Mouse (Mus musculus): ENCODE data around the gene Hcn2. TPM values are rescaled to one million over a fixed set of nuclear protein-coding genes. Genes with fewer than 3 reads are reported as not detected.
A peak's percentile ranks its signal among the peaks of the same experiment; 100 is the strongest.

The Hcn2 gene
- polyA plus RNA-seq, 1 experiment from 2014 or later = 0.15 TPM

DNA sequence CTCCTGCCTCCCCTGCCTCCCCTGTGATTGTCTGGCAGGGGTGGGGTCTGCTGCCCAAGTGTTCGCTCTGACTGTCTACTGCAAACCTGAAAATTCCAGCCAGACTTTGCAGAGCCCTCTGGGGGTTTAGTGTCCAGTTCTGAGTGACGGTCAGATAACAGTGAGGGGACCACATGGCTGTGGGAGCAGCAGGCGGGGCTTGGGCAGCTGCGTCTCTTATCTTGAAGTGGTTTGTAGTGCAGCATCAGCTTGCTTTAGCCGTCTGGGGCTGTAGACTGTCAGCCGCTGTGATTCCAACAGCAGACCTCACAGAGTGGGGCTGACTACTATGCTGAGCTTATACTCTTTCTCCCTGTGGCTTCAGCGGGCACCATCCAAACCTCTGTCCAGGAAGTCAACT is 7.1 kb upstream of the Hcn2 start:
- DNase-seq (ENCODE audit: low spot score) (no peak), ATAC-seq (ENCODE audit: low read depth) (no peak)
- no peaks in the 10 kb centered on the region for H3K27me3 ChIP-seq (replicated peaks; ENCODE audit: control insufficient read depth, insufficient read depth, low read length)
- 81% methylated on average over 7 of the region's 7 CpGs for WGBS
- no peaks in the 10 kb centered on the region for H3K9me3 ChIP-seq (ENCODE audit: control insufficient read depth, low read length)
- H3K4me2 ChIP-seq (ENCODE audit: low read depth, low read length) = no peak overlapping the region
- H3K9ac ChIP-seq (ENCODE audit: low read depth, low read length) = no peak overlapping the region
- H3K4me3 ChIP-seq (ENCODE audit: low read depth, low read length) = no peak overlapping the region
- H3K36me3 ChIP-seq (ENCODE audit: control insufficient read depth, insufficient read depth, low read length) = peaks cover 48% of the 10 kb centered on the region
- H3K27ac ChIP-seq (replicated peaks; ENCODE audit: low read depth, low read length) = no peak overlapping the region
- H3K4me1 ChIP-seq (ENCODE audit: control insufficient read depth, insufficient read depth, low read length) = peaks cover 17% of the 10 kb centered on the region

- Histone ChIP-seq H3K9ac (ENCODE audit: low read depth, low read length) (no peak overlapping the region), H3K27me3 (replicated peaks; ENCODE audit: control insufficient read depth, insufficient read depth, low read length) (peaks cover 26% of the 10 kb centered on the region), H3K4me3 (ENCODE audit: low read depth, low read length) (no peak overlapping the region), H3K4me1 (ENCODE audit: control insufficient read depth, insufficient read depth, low read length) (peaks cover 2% of the 10 kb centered on the region; the same call in 1 of the 2 replicates), H3K27ac (replicated peaks; ENCODE audit: low read depth, low read length) (no peak overlapping the region), H3K4me2 (ENCODE audit: low read depth, low read length) (no peak overlapping the region), H3K9me3 (ENCODE audit: control insufficient read depth, low read length) (no peaks in the 10 kb centered on the region), H3K36me3 (ENCODE audit: control insufficient read depth, insufficient read depth, low read length) (peaks cover 43% of the 10 kb centered on the region)
- DNase-seq (ENCODE audit: low spot score) (no peak), ATAC-seq (ENCODE audit: low read depth) (0 out of 2 replicates have a peak, but pooled peaks have one; percentile 5)
- WGBS = 80% methylated on average over 1 of the region's 1 CpGs
Measured at GRCm38 (mm10) chr10:79712029-79712428, 4.4 kb upstream of the Hcn2 start.

GRCm38 (mm10) chr10:79712499-79713126 is 3.8 kb upstream of the Hcn2 start:
- ATAC-seq (ENCODE audit: low read depth) = peak; percentile 17; the same call in 1 of the 2 replicates
- no peak overlapping the region for H3K27ac ChIP-seq (replicated peaks; ENCODE audit: low read depth, low read length)
- no peak overlapping the region for H3K9ac ChIP-seq (ENCODE audit: low read depth, low read length)
- no peak overlapping the region for H3K4me2 ChIP-seq (ENCODE audit: low read depth, low read length)
- no peak overlapping the region for H3K4me3 ChIP-seq (ENCODE audit: low read depth, low read length)
- H3K4me1 ChIP-seq (ENCODE audit: control insufficient read depth, insufficient read depth, low read length) = peaks cover 6% of the 10 kb centered on the region; the same call in 1 of the 2 replicates
- H3K27me3 ChIP-seq (replicated peaks; ENCODE audit: control insufficient read depth, insufficient read depth, low read length) = peaks cover 31% of the 10 kb centered on the region
- no peaks in the 10 kb centered on the region for H3K9me3 ChIP-seq (ENCODE audit: control insufficient read depth, low read length)
- 10% methylated on average over 4 of the region's 6 CpGs for WGBS
- H3K36me3 ChIP-seq (ENCODE audit: control insufficient read depth, insufficient read depth, low read length) = peaks cover 41% of the 10 kb centered on the region
- DNase-seq (ENCODE audit: low spot score) = peak; percentile 71

GRCm38 (mm10) chr10:79713163-79713562 is 3.3 kb upstream of the Hcn2 start:
- WGBS = 36% methylated on average over 1 of the region's 1 CpGs
- H3K9me3 ChIP-seq (ENCODE audit: control insufficient read depth, low read length) = no peaks in the 10 kb centered on the region
- no peak overlapping the region for H3K27ac ChIP-seq (replicated peaks; ENCODE audit: low read depth, low read length)
- H3K4me1 ChIP-seq (ENCODE audit: control insufficient read depth, insufficient read depth, low read length) = peaks cover 6% of the 10 kb centered on the region; the same call in 1 of the 2 replicates
- no peak overlapping the region for H3K4me2 ChIP-seq (ENCODE audit: low read depth, low read length)
- H3K9ac ChIP-seq (ENCODE audit: low read depth, low read length) = no peak overlapping the region
- peaks cover 41% of the 10 kb centered on the region for H3K36me3 ChIP-seq (ENCODE audit: control insufficient read depth, insufficient read depth, low read length)
- DNase-seq (ENCODE audit: low spot score) (no peak), ATAC-seq (ENCODE audit: low read depth) (no peak)
- H3K4me3 ChIP-seq (ENCODE audit: low read depth, low read length) = no peak overlapping the region
- H3K27me3 ChIP-seq (replicated peaks; ENCODE audit: control insufficient read depth, insufficient read depth, low read length) = peaks cover 37% of the 10 kb centered on the region

- peaks cover 47% of the 10 kb centered on the region for H3K27me3 ChIP-seq (replicated peaks; ENCODE audit: control insufficient read depth, insufficient read depth, low read length)
- no peak for ATAC-seq (ENCODE audit: low read depth)
- 61% methylated on average over 4 of the region's 4 CpGs for WGBS
- H3K36me3 ChIP-seq (ENCODE audit: control insufficient read depth, insufficient read depth, low read length) = peaks cover 23% of the 10 kb centered on the region
- H3K4me2 ChIP-seq (ENCODE audit: low read depth, low read length) = no peak overlapping the region
- no peak overlapping the region for H3K4me3 ChIP-seq (ENCODE audit: low read depth, low read length)
- H3K9ac ChIP-seq (ENCODE audit: low read depth, low read length) = no peak overlapping the region
- H3K9me3 ChIP-seq (ENCODE audit: control insufficient read depth, low read length) = no peaks in the 10 kb centered on the region
- no peak overlapping the region for H3K27ac ChIP-seq (replicated peaks; ENCODE audit: low read depth, low read length)
- no peak for DNase-seq (ENCODE audit: low spot score)
- peaks cover 6% of the 10 kb centered on the region; the same call in 1 of the 2 replicates for H3K4me1 ChIP-seq (ENCODE audit: control insufficient read depth, insufficient read depth, low read length)
Measured at GRCm38 (mm10) chr10:79714996-79715395, 1.4 kb upstream of the Hcn2 start.

GRCm38 (mm10) chr10:79716988-79717355 is 538 bp downstream of the Hcn2 start:
- DNase-seq (ENCODE audit: low spot score) = no peak
- H3K4me3 ChIP-seq (ENCODE audit: low read depth, low read length) = peak overlapping the region; percentile 57
- H3K4me2 ChIP-seq (ENCODE audit: low read depth, low read length) = peak overlapping the region; percentile 98
- H3K4me1 ChIP-seq (ENCODE audit: control insufficient read depth, insufficient read depth, low read length) = peaks cover 6% of the 10 kb centered on the region; the same call in 1 of the 2 replicates
- no peaks in the 10 kb centered on the region for H3K9me3 ChIP-seq (ENCODE audit: control insufficient read depth, low read length)
- H3K27me3 ChIP-seq (replicated peaks; ENCODE audit: control insufficient read depth, insufficient read depth, low read length) = peaks cover 47% of the 10 kb centered on the region
- H3K36me3 ChIP-seq (ENCODE audit: control insufficient read depth, insufficient read depth, low read length) = peaks cover 3% of the 10 kb centered on the region
- ATAC-seq (ENCODE audit: low read depth) = no peak
- peak overlapping the region; percentile 52; the same call in 1 of the 2 replicates for H3K9ac ChIP-seq (ENCODE audit: low read depth, low read length)
- WGBS = 7% methylated on average over 6 of the region's 44 CpGs
- H3K27ac ChIP-seq (replicated peaks; ENCODE audit: low read depth, low read length) = no peak overlapping the region

DNA sequence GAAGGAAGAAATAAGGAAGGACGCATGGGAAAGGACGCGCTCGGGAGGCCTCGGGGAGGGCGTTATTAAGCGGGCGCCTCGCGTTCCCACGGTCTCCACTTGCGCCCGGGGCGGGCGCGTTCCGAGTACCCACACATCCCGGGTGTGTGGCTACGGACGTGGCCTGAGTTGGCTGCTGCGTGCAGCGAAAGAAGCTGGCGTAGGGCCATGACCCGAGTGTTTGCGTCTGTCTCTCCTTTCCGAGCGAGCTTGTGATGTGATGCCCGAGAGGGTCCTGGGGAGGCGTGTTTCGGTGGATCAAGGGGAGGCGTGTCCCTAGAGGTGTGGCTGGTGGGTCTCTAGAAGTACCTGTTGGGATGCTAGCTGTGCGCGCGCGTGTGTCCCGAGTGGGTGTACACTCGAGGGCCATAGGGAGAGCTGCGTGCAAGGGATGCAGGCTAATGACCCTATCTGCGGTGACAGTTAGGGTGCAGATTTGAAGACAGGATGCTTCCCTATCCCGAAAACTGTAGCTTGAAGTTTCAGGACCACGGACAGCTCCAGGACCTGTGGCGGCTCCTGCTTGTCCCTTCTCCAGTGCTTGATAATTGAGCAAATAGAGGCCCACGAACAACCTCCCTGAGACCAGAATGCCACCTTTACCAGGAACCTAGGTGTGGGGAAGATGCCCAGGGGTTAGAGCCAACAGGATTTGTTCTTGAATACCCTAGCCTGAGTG is 1.4 kb downstream of the Hcn2 start:
- no peaks in the 10 kb centered on the region for H3K36me3 ChIP-seq (ENCODE audit: control insufficient read depth, insufficient read depth, low read length)
- ATAC-seq (ENCODE audit: low read depth) (no peak), DNase-seq (ENCODE audit: low spot score) (peak; percentile 81)
- peaks cover 47% of the 10 kb centered on the region for H3K27me3 ChIP-seq (replicated peaks; ENCODE audit: control insufficient read depth, insufficient read depth, low read length)
- H3K4me2 ChIP-seq (ENCODE audit: low read depth, low read length) = peak overlapping the region; percentile 98
- no peak overlapping the region for H3K27ac ChIP-seq (replicated peaks; ENCODE audit: low read depth, low read length)
- 3% methylated on average over 39 of the region's 43 CpGs for WGBS
- H3K4me3 ChIP-seq (ENCODE audit: low read depth, low read length) = peak overlapping the region; percentile 57
- no peaks in the 10 kb centered on the region for H3K9me3 ChIP-seq (ENCODE audit: control insufficient read depth, low read length)
- H3K9ac ChIP-seq (ENCODE audit: low read depth, low read length) = no peak overlapping the region
- peaks cover 6% of the 10 kb centered on the region; the same call in 1 of the 2 replicates for H3K4me1 ChIP-seq (ENCODE audit: control insufficient read depth, insufficient read depth, low read length)

GRCm38 (mm10) chr10:79721089-79721488 is 4.7 kb downstream of the Hcn2 start:
- 53% methylated on average over 5 of the region's 5 CpGs for WGBS

More at GRCm38 (mm10) chr10:79721089-79721488, 4.7 kb downstream of the Hcn2 start:
- Histone ChIP-seq H3K4me1 (ENCODE audit: control insufficient read depth, insufficient read depth, low read length) (peaks cover 6% of the 10 kb centered on the region; the same call in 1 of the 2 replicates), H3K4me2 (ENCODE audit: low read depth, low read length) (no peak overlapping the region), H3K9me3 (ENCODE audit: control insufficient read depth, low read length) (no peaks in the 10 kb centered on the region), H3K36me3 (ENCODE audit: control insufficient read depth, insufficient read depth, low read length) (no peaks in the 10 kb centered on the region), H3K27me3 (replicated peaks; ENCODE audit: control insufficient read depth, insufficient read depth, low read length) (peaks cover 30% of the 10 kb centered on the region), H3K9ac (ENCODE audit: low read depth, low read length) (no peak overlapping the region), H3K4me3 (ENCODE audit: low read depth, low read length) (no peak overlapping the region), H3K27ac (replicated peaks; ENCODE audit: low read depth, low read length) (no peak overlapping the region)
- no peak for ATAC-seq (ENCODE audit: low read depth)
- DNase-seq (ENCODE audit: low spot score) = no peak
